Mouse (Mus musculus): ENCODE measurements around the gene Lipt2.

DNA sequence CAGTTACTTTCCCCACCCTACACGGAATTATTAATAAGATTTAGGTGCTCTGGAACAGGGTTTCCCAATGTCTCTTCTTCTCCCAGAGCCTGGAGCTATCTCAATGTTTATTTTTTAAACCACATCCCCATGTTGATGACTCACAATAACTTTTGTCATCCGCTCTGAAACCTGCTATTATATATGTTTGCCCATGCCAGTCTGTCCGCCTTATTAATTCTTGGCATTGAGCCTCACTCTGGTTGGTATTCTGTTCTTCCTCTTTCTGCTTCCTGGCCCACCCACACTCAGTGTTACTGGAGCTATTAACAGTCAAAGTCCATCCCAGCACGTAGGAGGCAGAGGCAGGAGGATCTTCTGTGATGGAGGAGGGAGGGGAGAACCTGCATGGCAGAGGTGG lies 1.4 kb upstream of the Lipt2 start:
- no peak for TF ChIP-seq POLR2A (IDR thresholded peaks at IDR 0.05; ENCODE audit: insufficient read depth, low read depth, low read length)
- TF ChIP-seq CTCF (IDR thresholded peaks at IDR 0.05): no peak
- no peak for TF ChIP-seq EP300 (IDR thresholded peaks at IDR 0.05; ENCODE audit: insufficient read depth, low read depth, low read length)

All from heart, adult 2 months (tissue).